Mouse (Mus musculus): ENCODE results near the gene Gm20708.

DNA sequence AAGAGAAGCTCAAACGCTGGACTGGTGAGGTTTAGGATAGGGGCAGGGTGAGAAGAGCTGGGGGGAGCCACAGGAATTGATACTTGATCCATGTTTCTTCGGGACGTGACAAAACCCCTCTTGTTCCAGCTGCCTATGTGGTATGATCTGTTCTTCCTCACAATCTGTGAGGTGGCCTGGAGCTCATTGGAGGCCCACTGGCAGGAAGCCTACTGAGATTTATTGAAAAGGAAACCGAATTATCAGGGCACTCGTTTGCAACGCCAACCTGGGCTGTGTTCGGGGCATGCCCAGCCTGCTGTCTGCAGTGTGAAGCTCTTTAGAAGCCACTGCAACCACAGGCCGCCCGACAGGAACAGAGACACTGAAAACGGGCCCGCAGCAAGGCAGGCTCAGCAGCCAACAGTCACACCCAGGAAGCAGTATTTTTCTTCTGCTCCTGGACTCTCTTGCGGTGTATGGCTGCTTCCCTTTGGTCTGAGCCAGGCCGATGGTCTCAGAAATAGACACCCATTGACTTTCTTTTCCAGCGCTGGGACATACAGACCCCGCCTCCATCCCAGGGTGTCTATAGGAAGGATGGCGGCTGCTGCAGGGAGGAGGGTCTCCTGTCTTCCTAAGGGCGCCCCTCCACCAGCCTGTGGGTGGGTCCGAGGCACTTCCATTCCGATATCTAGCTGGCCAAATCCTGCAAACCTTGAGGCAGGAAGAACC is 39.0 kb downstream of the Gm20708 start:
- TF ChIP-seq CTCF (IDR thresholded peaks at IDR 0.05; ENCODE audit: low read depth) (no peak), EP300 (IDR thresholded peaks at IDR 0.05; ENCODE audit: low read depth) (no peak)
